15 mouse cellular contexts compared by ENCODE assay signal in genomic region chr11:64023380-64023981, GRCm38 (mm10). TPM values are rescaled to one million over a fixed set of nuclear protein-coding genes. Genes with fewer than 3 reads are reported as not detected.
DNase-seq lines count a peak whose midpoint lies in the region; ATAC-seq and TF ChIP-seq lines count a peak whose summit lies in the region.
"Had no signal": no experiment of that assay in that cellular context is flagged by ENCODE, and none has a peak within 500 bp of the region (broad histone marks: within the 10 kb centered on the region; RNA-seq: fewer than 3 reads in every experiment).

No protein-coding gene starts in this region.

- no peak overlapping the region for H3K9ac ChIP-seq in intestine, embryonic 14.5 days (ENCODE audit: low read length)
- no peak overlapping the region; the same call in 1 of the 2 replicates for H3K9ac ChIP-seq in intestine, postnatal 0 days (ENCODE audit: low read depth, low read length)
- no peak overlapping the region; the same call in 1 of the 2 replicates for H3K9ac ChIP-seq in hindbrain, embryonic 11.5 days (ENCODE audit: low read depth, low read length)
- no peak overlapping the region for H3K9ac ChIP-seq in midbrain, embryonic 15.5 days
- H3K9ac ChIP-seq: embryonic facial prominence, embryonic 13.5 days; heart, embryonic 15.5 days had no signal

- H3K4me3 ChIP-seq in intestine, embryonic 14.5 days (ENCODE audit: low read depth, low read length): no peak overlapping the region
- no peak overlapping the region for H3K4me3 ChIP-seq in intestine, postnatal 0 days (ENCODE audit: low read depth, low read length)
- H3K4me3 ChIP-seq in hindbrain, embryonic 11.5 days (ENCODE audit: low read depth, low read length): no peak overlapping the region
- no peak overlapping the region for H3K4me3 ChIP-seq in midbrain, embryonic 15.5 days
- H3K4me3 ChIP-seq: embryonic facial prominence, embryonic 13.5 days; heart, embryonic 15.5 days had no signal

- H3K4me2 ChIP-seq in intestine, embryonic 14.5 days (ENCODE audit: low read length): no peak overlapping the region
- H3K4me2 ChIP-seq in intestine, postnatal 0 days (replicated peaks; ENCODE audit: low read depth): no peak overlapping the region
- 0 out of 2 replicates have a peak overlapping the region, but pooled peaks have one; percentile 14 for H3K4me2 ChIP-seq in hindbrain, embryonic 11.5 days (replicated peaks; ENCODE audit: low read depth, low read length)
- H3K4me2 ChIP-seq in midbrain, embryonic 15.5 days: peak overlapping the region; percentile 10; the same call in 1 of the 2 replicates
- H3K4me2 ChIP-seq: embryonic facial prominence, embryonic 13.5 days; heart, embryonic 15.5 days had no signal

- DNase-seq in intestine, embryonic 14.5 days (ENCODE audit: low spot score): peak; percentile 51
- peak; percentile 50 for DNase-seq in embryo, embryonic 11 days
- DNase-seq in hindbrain, embryonic 11.5 days (ENCODE audit: low spot score): peak; percentile 38
- DNase-seq in layer of hippocampus, postnatal 14 days (ENCODE audit: low spot score in 2 of 2): no peak
- DNase-seq in frontal cortex, postnatal 25 days (ENCODE audit: low spot score in 2 of 2): no peak
- DNase-seq in urinary bladder, postnatal 14 days (ENCODE audit: low spot score): no peak
- DNase-seq: B cell, adult 2 months; kidney, postnatal 10 days; lung, adult 2 months; right cerebral cortex, postnatal 4 days; thymus, postnatal 36 days had no signal

- H3K4me1 ChIP-seq in intestine, embryonic 14.5 days (replicated peaks; ENCODE audit: control insufficient read depth, insufficient read depth, low read length): 0 out of 2 replicates have a peak, but pooled peaks cover 5% of the 10 kb centered on the region
- H3K4me1 ChIP-seq in intestine, postnatal 0 days (replicated peaks; ENCODE audit: control insufficient read depth, insufficient read depth, low read length): 0 out of 2 replicates have a peak, but pooled peaks cover 2% of the 10 kb centered on the region
- H3K4me1 ChIP-seq in hindbrain, embryonic 11.5 days (replicated peaks; ENCODE audit: control insufficient read depth, insufficient read depth, low read length): 0 out of 2 replicates have a peak, but pooled peaks cover 9% of the 10 kb centered on the region
- peaks cover 27% of the 10 kb centered on the region for H3K4me1 ChIP-seq in midbrain, embryonic 15.5 days

- no peaks in the 10 kb centered on the region for H3K27me3 ChIP-seq in intestine, embryonic 14.5 days (replicated peaks; ENCODE audit: control insufficient read depth, insufficient read depth, low read length)
- H3K27me3 ChIP-seq in intestine, postnatal 0 days (replicated peaks; ENCODE audit: control insufficient read depth, insufficient read depth, low read length): no peaks in the 10 kb centered on the region
- no peaks in the 10 kb centered on the region for H3K27me3 ChIP-seq in hindbrain, embryonic 11.5 days (ENCODE audit: control insufficient read depth, insufficient read depth, low read length)
- H3K27me3 ChIP-seq in midbrain, embryonic 15.5 days (replicated peaks): no peaks in the 10 kb centered on the region
- H3K27me3 ChIP-seq: heart, embryonic 15.5 days had no signal

- ATAC-seq in intestine, embryonic 14.5 days (replicated peaks; ENCODE audit: low FRiP score, low TSS enrichment, low read depth): no peak
- ATAC-seq in intestine, postnatal 0 days: no peak
- peak; percentile 61; the same call in 1 of the 2 replicates for ATAC-seq in hindbrain, embryonic 11.5 days (ENCODE audit: low FRiP score)
- ATAC-seq in midbrain, embryonic 15.5 days (replicated peaks): peak; percentile 69

- H3K27ac ChIP-seq in intestine, embryonic 14.5 days (ENCODE audit: low read depth): no peak overlapping the region
- no peak overlapping the region for H3K27ac ChIP-seq in intestine, postnatal 0 days (ENCODE audit: low read depth, low read length)
- peak overlapping the region; percentile 59 for H3K27ac ChIP-seq in hindbrain, embryonic 11.5 days (ENCODE audit: low read depth, low read length)
- H3K27ac ChIP-seq in midbrain, embryonic 15.5 days: peak overlapping the region; percentile 53
- H3K27ac ChIP-seq: embryonic facial prominence, embryonic 13.5 days; heart, embryonic 15.5 days had no signal

- TF ChIP-seq CTCF in intestine, postnatal 0 days (IDR thresholded peaks at IDR 0.05; ENCODE audit: low read depth): no peak

- H3K36me3 ChIP-seq in intestine, embryonic 14.5 days (ENCODE audit: control insufficient read depth, insufficient read depth, low read length): no peaks in the 10 kb centered on the region
- no peaks in the 10 kb centered on the region for H3K36me3 ChIP-seq in intestine, postnatal 0 days (ENCODE audit: control insufficient read depth, insufficient read depth)
- no peaks in the 10 kb centered on the region for H3K36me3 ChIP-seq in hindbrain, embryonic 11.5 days (ENCODE audit: control insufficient read depth, insufficient read depth, low read length)
- no peaks in the 10 kb centered on the region for H3K36me3 ChIP-seq in midbrain, embryonic 15.5 days (replicated peaks)
- H3K36me3 ChIP-seq: embryonic facial prominence, embryonic 13.5 days; heart, embryonic 15.5 days had no signal

- WGBS in intestine, embryonic 14.5 days: 34% methylated on average over 15 of the region's 15 CpGs
- 44% methylated on average over 15 of the region's 15 CpGs for WGBS in intestine, postnatal 0 days
- 34% methylated on average over 15 of the region's 15 CpGs for WGBS in hindbrain, embryonic 11.5 days
- WGBS in midbrain, embryonic 15.5 days: 33% methylated on average over 15 of the region's 15 CpGs

- H3K9me3 ChIP-seq in intestine, embryonic 14.5 days (ENCODE audit: control insufficient read depth, low read length): no peaks in the 10 kb centered on the region
- no peaks in the 10 kb centered on the region for H3K9me3 ChIP-seq in intestine, postnatal 0 days (ENCODE audit: control insufficient read depth)
- no peaks in the 10 kb centered on the region for H3K9me3 ChIP-seq in hindbrain, embryonic 11.5 days (ENCODE audit: control insufficient read depth, low read length)
- no peaks in the 10 kb centered on the region for H3K9me3 ChIP-seq in midbrain, embryonic 15.5 days
- H3K9me3 ChIP-seq: embryonic facial prominence, embryonic 13.5 days; heart, embryonic 15.5 days had no signal

RNA-seq across cellular contexts. Expression of gene Cox10, which starts 55.8 kb away (rescaled TPM):
- polyA plus RNA-seq in intestine, embryonic 14.5 days (2014; fragmentation: Nextera tagmentation; extraction: Ambion mirVana): 33.0 and 34.3 TPM in 2 replicates
- 21.4 and 23.6 TPM in 2 replicates for polyA plus RNA-seq in intestine, postnatal 0 days (2015; fragmentation: Nextera tagmentation; extraction: Ambion mirVana)
- polyA plus RNA-seq in hindbrain, embryonic 11.5 days (2014; fragmentation: Nextera tagmentation; extraction: Ambion mirVana): 25.2 and 26.3 TPM in 2 replicates
- polyA plus RNA-seq in midbrain, embryonic 15.5 days (2015; fragmentation: Nextera tagmentation; extraction: Ambion mirVana): 28.4 and 30.8 TPM in 2 replicates
- total RNA-seq in layer of hippocampus, postnatal 14 days (2021): 10 to 100 TPM; 23.5 to 25.8 TPM

Comparison
In these comparisons a context has a peak if more than half of its experiments do, and no peak if none do; other contexts are left out.
1. ATAC-seq: peak in hindbrain, embryonic 11.5 days (single experiment) and midbrain, embryonic 15.5 days (single experiment); none in intestine, embryonic 14.5 days (single experiment) and intestine, postnatal 0 days (single experiment).
2. DNase-seq: peak in intestine, embryonic 14.5 days (single experiment), embryo, embryonic 11 days (single experiment) and hindbrain, embryonic 11.5 days (single experiment); none in layer of hippocampus, postnatal 14 days (0 of 2), frontal cortex, postnatal 25 days (0 of 2) and urinary bladder, postnatal 14 days (single experiment).
3. H3K27ac ChIP-seq: peak in hindbrain, embryonic 11.5 days (single experiment) and midbrain, embryonic 15.5 days (single experiment); none in intestine, embryonic 14.5 days (single experiment) and intestine, postnatal 0 days (single experiment).
4. H3K4me2 ChIP-seq: peak in hindbrain, embryonic 11.5 days (single experiment) and midbrain, embryonic 15.5 days (single experiment); none in intestine, embryonic 14.5 days (single experiment) and intestine, postnatal 0 days (single experiment).